In the genomic region with DNA sequence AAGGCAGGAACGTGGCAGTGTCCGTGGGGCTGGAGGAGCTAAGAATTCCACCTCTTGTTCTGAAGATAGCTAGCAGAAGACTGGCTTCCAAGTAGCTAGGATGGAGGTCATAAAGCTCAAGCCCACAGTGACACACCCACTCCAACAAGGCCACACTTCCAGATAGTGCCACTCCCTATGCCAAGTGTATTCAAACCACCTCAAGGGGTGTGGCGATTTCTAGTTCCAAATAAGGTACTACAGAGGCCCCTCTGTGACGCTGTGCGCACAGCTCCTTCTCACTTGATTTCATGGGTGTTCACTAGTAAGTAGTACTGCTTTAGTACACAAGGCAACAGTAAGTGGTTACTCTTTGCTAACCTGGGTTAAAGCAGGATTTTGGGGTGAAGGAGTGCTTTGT, we compare ENCODE assay signal across 12 mouse cellular contexts.
DNase-seq lines count a peak whose midpoint lies in the region; ATAC-seq lines count a peak whose summit lies in the region.
"Had no signal": no experiment of that assay in that cellular context is flagged by ENCODE, and none has a peak within 500 bp of the region (broad histone marks: within the 10 kb centered on the region; RNA-seq: fewer than 3 reads in every experiment).

No protein-coding gene starts in this region.

- H3K4me3 ChIP-seq in kidney, embryonic 15.5 days (replicated peaks), result no peak overlapping the region
- H3K4me3 ChIP-seq in intestine, embryonic 16.5 days (ENCODE audit: low read length), result no peak overlapping the region
- H3K4me3 ChIP-seq in hindbrain, embryonic 10.5 days, result no peak overlapping the region
- H3K4me3 ChIP-seq: embryonic facial prominence, embryonic 12.5 days; limb, embryonic 13.5 days had no signal

- WGBS in kidney, embryonic 15.5 days, result 87% methylated on average over 5 of the region's 5 CpGs
- 73% methylated on average over 5 of the region's 5 CpGs for WGBS in intestine, embryonic 16.5 days
- WGBS in hindbrain, embryonic 10.5 days, result 94% methylated on average over 5 of the region's 5 CpGs

- H3K27me3 ChIP-seq in kidney, embryonic 15.5 days, result no peaks in the 10 kb centered on the region
- no peaks in the 10 kb centered on the region for H3K27me3 ChIP-seq in intestine, embryonic 16.5 days (replicated peaks; ENCODE audit: control insufficient read depth, insufficient read depth, low read length)
- no peaks in the 10 kb centered on the region for H3K27me3 ChIP-seq in hindbrain, embryonic 10.5 days (ENCODE audit: insufficient read depth, poor library complexity, severe bottlenecking)
- H3K27me3 ChIP-seq: embryonic facial prominence, embryonic 12.5 days; limb, embryonic 13.5 days had no signal

- no peak overlapping the region for H3K27ac ChIP-seq in kidney, embryonic 15.5 days
- H3K27ac ChIP-seq in intestine, embryonic 16.5 days (ENCODE audit: low read length), result peak overlapping the region; percentile 20; the same call in 1 of the 2 replicates
- H3K27ac ChIP-seq in hindbrain, embryonic 10.5 days, result no peak overlapping the region
- H3K27ac ChIP-seq: limb, embryonic 13.5 days had no signal

- no peaks in the 10 kb centered on the region for H3K9me3 ChIP-seq in kidney, embryonic 15.5 days (replicated peaks)
- H3K9me3 ChIP-seq in intestine, embryonic 16.5 days (ENCODE audit: control insufficient read depth, low read length), result no peaks in the 10 kb centered on the region
- H3K9me3 ChIP-seq in hindbrain, embryonic 10.5 days, result no peaks in the 10 kb centered on the region
- H3K9me3 ChIP-seq: embryonic facial prominence, embryonic 12.5 days; limb, embryonic 13.5 days had no signal

- H3K9ac ChIP-seq in kidney, embryonic 15.5 days, result no peak overlapping the region
- H3K9ac ChIP-seq in intestine, embryonic 16.5 days (ENCODE audit: low read depth, low read length), result no peak overlapping the region
- H3K9ac ChIP-seq: embryonic facial prominence, embryonic 12.5 days; limb, embryonic 13.5 days had no signal

- DNase-seq in kidney, adult 11 months, result no peak
- peak; percentile 75 for DNase-seq in R1 (ENCODE audit: low read depth, low spot score)
- no peak for DNase-seq in left cerebral cortex, postnatal 10 days (ENCODE audit: extremely low spot score in 1 of 2, low spot score in 2 of 2)
- no peak for DNase-seq in hindbrain, embryonic 10.5 days (ENCODE audit: low spot score)
- no peak for DNase-seq in left cerebral cortex, postnatal 25 days (ENCODE audit: low spot score in 2 of 2)
- DNase-seq: heart, postnatal 14 days; kidney, postnatal 10 days had no signal

- peaks cover 28% of the 10 kb centered on the region for H3K36me3 ChIP-seq in kidney, embryonic 15.5 days
- no peaks in the 10 kb centered on the region; the same call in 1 of the 2 replicates for H3K36me3 ChIP-seq in intestine, embryonic 16.5 days (ENCODE audit: control insufficient read depth, insufficient read depth, low read length)
- peaks cover 23% of the 10 kb centered on the region for H3K36me3 ChIP-seq in hindbrain, embryonic 10.5 days

- H3K4me2 ChIP-seq in kidney, embryonic 15.5 days, result no peak overlapping the region
- H3K4me2 ChIP-seq in intestine, embryonic 16.5 days (ENCODE audit: low read depth, low read length), result no peak overlapping the region
- H3K4me2 ChIP-seq: embryonic facial prominence, embryonic 12.5 days; limb, embryonic 13.5 days had no signal

- intact Hi-C loops in left cerebral cortex, postnatal 10 days (cut with DNase I), result no loop called here
- intact Hi-C loops in left cerebral cortex, postnatal 25 days (cut with DNase I), result no loop called here

- peak; percentile 75; the same call in 1 of the 2 replicates for ATAC-seq in kidney, embryonic 15.5 days (replicated peaks; ENCODE audit: low FRiP score)
- peak; percentile 96 for ATAC-seq in intestine, embryonic 16.5 days
- peak; percentile 76 for ATAC-seq in megakaryocyte-erythroid progenitor cell, adult 5-6 weeks (replicated peaks; ENCODE audit: low FRiP score, low TSS enrichment, poor library complexity, severe bottlenecking)

- peaks cover 3% of the 10 kb centered on the region; the same call in 1 of the 2 replicates for H3K4me1 ChIP-seq in kidney, embryonic 15.5 days
- peaks cover 16% of the 10 kb centered on the region; the same call in 1 of the 2 replicates for H3K4me1 ChIP-seq in intestine, embryonic 16.5 days (ENCODE audit: control insufficient read depth, insufficient read depth, low read length)
- peaks cover 19% of the 10 kb centered on the region for H3K4me1 ChIP-seq in hindbrain, embryonic 10.5 days (replicated peaks)
